Mouse (Mus musculus): ENCODE results near the gene Mical3. TPM values are rescaled to one million over a fixed set of nuclear protein-coding genes. Genes with fewer than 3 reads are reported as not detected.
A peak's percentile ranks its signal among the peaks of the same experiment; 100 is the strongest.

Gene Mical3
- 100 to 1,000 TPM; 137 to 148 TPM for total RNA-seq (2021)

DNA sequence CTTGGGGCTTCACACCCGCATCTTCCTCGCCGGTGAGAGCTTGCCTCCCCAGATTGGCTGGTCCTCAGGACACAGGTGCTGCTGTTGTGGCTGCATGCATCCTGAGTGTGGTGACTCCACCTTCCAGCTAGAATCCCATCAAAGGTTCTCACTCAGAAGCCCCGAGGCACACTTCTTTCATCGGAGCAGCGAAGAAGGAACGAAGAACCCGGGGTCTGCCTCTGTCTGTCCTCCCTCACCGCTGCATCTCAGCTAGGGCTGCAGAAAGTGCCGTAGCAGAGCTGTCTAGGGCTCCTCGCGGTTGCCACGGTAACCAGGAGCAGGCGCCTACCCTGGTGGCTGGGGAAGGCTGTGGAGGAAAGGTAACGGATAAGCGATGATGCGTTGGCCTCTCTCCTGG is at the start of gene Mical3:
Gene Mical3 (minus strand): TSS at position 227 of the 400 bp plus-strand sequence.
- intact Hi-C loops (cut with DNase I), result loop anchor here (1.0 to 5.0 kb wide), 5 partner anchors 20 to 228 kb away; no protein-coding TSS in a partner anchor
- no peak for DNase-seq

GRCm38 (mm10) chr6:121179846-121180245 is 49.0 kb upstream of the Mical3 start:
- intact Hi-C loops (cut with DNase I), result loop anchor here (1.0 to 2.0 kb wide), 4 partner anchors 49 to 281 kb away; partner anchors contain the start of gene Mical3
- DNase-seq, result no peak

DNA sequence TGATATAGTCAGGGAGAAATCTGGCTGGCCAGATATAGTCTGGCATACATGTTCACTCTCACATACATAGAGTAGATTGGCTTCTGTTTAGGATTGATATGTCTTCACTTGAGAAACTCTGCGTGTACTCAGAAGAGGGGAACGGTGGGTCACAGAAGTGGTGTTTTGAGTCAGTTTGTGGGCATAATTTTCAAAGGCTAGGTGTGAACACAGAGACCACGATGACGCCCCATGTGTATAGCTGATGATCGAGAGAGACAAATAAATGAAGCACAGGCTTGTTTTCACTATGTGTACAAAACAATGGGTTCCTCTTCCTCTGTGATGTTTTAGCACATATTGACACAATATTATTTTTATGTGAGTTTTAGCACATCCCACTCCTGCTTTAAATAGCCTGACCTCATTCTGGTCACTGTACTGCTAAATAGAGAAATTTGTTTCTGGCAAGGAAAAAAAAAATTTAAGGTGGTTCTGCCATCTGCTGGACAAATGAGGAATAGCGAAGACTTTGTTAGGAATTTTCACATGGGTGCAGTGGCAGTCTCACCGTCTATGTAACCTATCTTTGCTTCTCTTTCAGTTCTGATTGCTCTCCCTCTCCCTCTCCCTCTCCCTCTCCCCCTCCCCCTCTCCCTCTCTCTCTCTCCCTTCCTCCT is 48.0 kb upstream of the Mical3 start:
- DNase-seq, result peak; percentile 82 to 87
- intact Hi-C loops (cut with DNase I), result loop anchor here (1.0 to 2.0 kb wide), 4 partner anchors 48 to 280 kb away; partner anchors contain the start of gene Mical3

DNA sequence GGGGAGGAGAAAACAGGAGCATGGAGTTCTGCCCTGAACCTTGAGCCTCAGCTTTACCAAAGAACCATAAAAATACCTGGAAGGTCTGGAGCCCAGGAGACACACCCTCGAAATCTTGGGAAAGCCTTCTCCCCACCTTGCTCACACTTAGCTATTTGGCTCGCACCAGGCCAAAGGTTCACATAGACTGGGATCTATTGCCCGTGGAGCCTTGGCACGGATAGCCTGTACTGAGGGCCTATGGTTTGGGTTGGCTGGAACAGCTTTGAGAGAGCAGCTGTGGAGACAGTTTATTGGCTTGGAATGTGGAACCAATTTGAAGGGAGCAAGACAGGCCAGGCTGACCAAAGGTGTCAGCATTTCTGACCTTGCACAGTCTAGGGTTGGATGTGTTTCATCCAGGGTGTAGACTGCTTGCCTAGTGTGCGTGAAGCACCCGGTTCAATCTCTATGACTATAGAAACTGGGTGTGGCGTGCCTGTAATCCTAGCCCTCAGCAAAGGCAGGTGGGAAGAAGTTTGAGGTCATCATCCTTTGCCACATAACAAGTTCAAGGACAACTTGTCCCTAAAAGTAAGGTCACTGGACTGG is 46.4 kb upstream of the Mical3 start:
- intact Hi-C loops (cut with DNase I), result no loop called here

DNA sequence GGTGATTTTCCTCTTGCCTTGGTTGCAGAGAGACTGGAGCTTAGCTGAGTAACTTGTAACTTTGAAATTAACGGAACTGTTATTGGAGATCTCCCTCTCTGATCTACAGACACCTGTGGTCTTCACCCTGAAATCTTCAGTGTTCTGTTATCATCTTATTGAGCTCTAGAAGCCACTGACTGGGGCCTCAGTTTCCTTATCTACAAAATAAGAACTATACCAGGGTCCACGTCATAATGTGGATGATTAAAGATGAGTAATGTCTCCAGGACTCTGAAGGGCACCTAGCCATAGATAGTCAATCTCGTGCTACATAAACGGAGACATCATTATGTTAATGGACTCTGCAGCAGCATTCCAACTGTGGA is 45.9 kb upstream of the Mical3 start:
- intact Hi-C loops (cut with DNase I), result no loop called here

More for the DNA sequence above, 46.4 kb upstream of the Mical3 start:
- no peak for DNase-seq

DNA sequence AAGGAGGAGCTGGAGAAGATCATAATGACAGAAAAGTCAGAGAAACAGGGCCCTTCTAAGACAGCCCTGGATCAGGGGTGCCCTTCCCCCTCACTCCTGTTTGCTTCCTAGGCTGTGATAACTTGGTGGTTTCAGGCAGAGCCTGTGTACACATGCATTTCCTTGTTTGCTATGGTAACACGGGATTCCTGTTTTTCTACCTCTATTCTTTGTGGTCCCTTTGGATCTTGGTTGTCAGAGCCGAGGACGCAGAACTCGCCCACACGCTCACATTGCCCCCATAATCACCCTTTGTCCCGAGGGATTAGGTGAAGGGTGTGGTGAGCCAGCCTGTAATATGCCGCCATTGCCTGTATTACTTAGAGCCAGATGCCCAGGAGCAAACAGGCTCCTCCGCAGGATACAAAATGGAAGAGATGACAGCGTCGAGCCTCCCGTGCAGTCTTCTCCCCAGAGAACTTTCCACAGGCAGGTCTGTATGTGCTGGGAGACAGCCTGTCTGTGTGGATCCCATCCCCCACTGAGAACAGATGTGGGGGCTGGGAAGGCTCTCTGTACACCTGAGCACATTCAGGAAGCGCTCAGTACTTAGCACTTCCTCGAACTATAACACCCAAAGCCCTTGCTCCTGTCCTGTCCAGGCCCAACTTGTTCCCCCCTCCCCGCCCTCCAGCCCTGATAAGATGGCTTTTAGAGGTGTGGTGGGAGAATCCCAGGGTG is 45.4 kb upstream of the Mical3 start:
- intact Hi-C loops (cut with DNase I), result no loop called here
- no peak for DNase-seq

More for the DNA sequence above, 45.9 kb upstream of the Mical3 start:
- DNase-seq, result no peak

DNA sequence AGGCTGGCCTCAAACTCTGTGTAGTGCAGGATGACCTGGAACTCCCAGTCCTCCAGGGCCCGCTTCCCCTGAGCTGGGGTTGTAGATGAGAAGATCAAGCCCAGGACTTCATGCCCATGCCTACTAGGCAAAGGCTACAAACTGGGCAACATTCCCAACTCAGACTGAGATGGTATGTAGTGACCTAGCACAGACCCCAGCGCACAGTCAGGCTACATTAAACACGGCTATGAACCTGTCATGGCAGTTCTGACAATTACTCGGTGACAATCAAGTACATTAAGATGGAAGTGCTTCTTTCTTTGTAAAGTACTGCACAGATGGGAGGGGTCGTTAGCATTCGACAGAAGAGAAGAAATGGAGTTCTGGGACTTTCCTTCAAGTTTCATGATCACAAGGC is 44.0 kb upstream of the Mical3 start:
- intact Hi-C loops (cut with DNase I), result loop anchor here (5.0 kb wide), 1 partner anchor 62 kb away; no protein-coding TSS in a partner anchor
- no peak for DNase-seq

DNA sequence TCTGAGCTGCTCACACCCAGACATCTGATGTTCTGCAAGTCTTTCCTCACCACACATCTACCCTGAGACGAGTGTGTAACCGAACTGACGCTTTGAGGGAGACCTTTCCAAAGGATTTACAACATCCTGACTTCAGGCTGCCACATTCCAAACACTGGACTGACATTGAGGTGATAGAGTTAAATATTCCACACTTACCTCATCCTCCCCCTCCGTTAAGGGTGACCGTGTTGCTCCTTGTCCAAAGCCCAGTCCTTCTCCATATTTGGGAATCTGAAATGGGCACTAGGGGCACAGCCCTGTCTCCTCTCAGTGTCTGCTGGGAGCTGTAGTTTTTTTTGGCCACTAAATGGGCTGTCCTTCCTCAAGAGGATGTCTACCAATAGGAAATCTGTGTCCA is 42.7 kb upstream of the Mical3 start:
- intact Hi-C loops (cut with DNase I), result loop anchor here (5.0 kb wide), 1 partner anchor 61 kb away; no protein-coding TSS in a partner anchor
- peak; percentile 57 to 66 for DNase-seq

GRCm38 (mm10) chr6:121171102-121171501 is 40.3 kb upstream of the Mical3 start:
- intact Hi-C loops (cut with DNase I), result loop anchor here (5.0 kb wide), 1 partner anchor 59 kb away; no protein-coding TSS in a partner anchor
- peak; percentile 88 to 92 for DNase-seq

DNA sequence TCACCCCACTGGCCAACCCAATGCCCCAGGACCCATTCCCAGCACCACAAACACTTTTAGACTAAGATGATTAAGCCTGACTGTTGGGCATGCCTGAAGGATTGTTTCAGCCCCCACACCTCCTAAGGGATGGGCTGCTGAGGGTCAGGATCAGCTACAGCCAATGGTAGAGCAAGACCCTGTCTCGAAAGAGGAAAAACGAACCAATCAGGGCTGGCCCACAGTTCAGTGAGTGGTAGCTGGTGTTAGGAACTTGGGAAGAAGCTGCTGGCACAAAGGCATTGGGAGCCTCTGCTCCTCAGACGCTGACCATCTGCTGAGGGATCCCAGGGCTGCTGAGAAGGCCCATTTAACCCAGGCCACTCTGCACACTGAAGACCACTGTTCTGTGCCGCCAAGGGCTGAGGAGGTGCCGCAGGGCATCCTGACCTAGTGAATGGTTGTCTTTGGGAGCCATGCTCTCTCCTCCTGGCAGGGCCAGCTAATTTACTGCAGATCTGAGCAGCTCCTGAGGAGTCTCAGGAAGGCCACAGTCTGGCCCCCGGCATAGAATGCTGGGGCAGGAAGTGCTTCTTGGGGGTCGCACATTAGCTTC is 36.7 kb upstream of the Mical3 start:
- no peak for DNase-seq
- intact Hi-C loops (cut with DNase I), result no loop called here

GRCm38 (mm10) chr6:121166098-121166552 is 35.3 kb upstream of the Mical3 start:
- DNase-seq, result no peak
- intact Hi-C loops (cut with DNase I), result no loop called here

- no peak for DNase-seq
- intact Hi-C loops (cut with DNase I), result no loop called here
Measured at GRCm38 (mm10) chr6:121162616-121163015, 31.8 kb upstream of the Mical3 start.

DNA sequence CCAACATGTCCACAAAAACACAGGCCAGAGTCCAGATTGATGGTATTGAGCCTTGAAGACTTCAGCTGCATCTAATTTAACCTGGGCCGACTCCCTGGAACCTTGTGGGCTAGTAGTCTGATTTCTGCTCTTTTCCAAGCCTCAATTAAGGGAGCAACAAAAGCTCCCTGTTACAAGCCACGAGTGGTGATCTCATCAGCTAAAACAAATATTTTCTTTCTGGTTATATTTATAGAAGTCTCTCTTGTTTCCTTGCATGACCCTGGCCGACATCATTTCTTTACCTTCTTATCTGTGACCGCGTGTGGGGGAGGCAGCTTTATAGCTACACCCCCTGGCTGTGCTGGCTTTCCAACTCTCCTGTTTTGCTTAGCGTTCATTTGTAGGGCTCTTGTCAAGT is 29.3 kb upstream of the Mical3 start:
- DNase-seq, result peak in 1 of 2 experiments; percentile 35
- intact Hi-C loops (cut with DNase I), result no loop called here

- intact Hi-C loops (cut with DNase I), result no loop called here
- DNase-seq, result no peak
Measured at GRCm38 (mm10) chr6:121159616-121160015, 28.8 kb upstream of the Mical3 start.

GRCm38 (mm10) chr6:121156030-121156429 is 25.2 kb upstream of the Mical3 start:
- intact Hi-C loops (cut with DNase I), result no loop called here
- peak; percentile 47 to 49 for DNase-seq

GRCm38 (mm10) chr6:121154451-121155300 is 23.9 kb upstream of the Mical3 start:
- no peak for DNase-seq
- intact Hi-C loops (cut with DNase I), result no loop called here

DNA sequence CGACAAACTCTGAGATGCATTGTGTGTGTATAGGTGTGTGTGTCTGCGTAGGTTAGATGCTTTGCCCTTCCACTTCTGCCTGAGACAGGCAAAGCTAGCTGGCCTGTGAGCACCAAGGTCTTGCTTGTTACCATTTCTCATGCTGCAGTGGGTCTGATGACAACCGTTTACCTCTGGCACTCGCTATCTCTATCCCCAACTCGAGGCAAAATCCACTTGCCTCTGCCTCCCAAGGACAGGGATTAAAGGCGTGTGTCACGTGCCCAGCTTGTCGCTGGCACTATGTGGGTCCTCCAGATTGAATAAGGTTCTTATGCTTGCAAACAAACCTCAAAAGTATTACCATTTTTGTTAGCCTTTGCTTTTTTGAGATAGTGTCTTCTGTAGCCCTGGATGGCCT is 22.4 kb upstream of the Mical3 start:
- DNase-seq, result no peak
- intact Hi-C loops (cut with DNase I), result no loop called here

GRCm38 (mm10) chr6:121151732-121152131 is 20.9 kb upstream of the Mical3 start:
- intact Hi-C loops (cut with DNase I), result no loop called here
- DNase-seq, result peak; percentile 84 to 87

DNA sequence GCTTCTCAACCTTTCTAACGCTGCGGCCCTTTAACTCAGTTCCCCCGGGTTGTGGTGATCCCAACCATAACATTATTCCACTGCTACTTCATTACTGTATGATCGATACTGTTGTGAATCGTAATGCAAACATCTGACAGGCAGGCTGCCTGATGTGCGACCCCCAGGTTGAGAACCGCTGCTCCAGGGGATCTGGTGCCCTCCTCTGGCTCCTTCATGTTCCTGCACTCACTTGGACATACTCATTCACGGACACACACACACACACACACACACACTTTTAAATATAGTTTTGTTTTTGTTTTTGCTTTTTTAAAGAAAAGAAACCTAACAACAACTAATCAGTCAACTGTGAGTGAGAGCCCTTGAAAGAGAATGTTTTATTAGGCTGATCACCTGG is 19.3 kb upstream of the Mical3 start:
- DNase-seq, result no peak
- intact Hi-C loops (cut with DNase I), result no loop called here

- intact Hi-C loops (cut with DNase I), result no loop called here
- DNase-seq, result no peak
Measured at GRCm38 (mm10) chr6:121149420-121149819, 18.6 kb upstream of the Mical3 start.
